Mouse (Mus musculus): ENCODE results near the gene Hist1h4j. TPM values are rescaled to one million over a fixed set of nuclear protein-coding genes. Genes with fewer than 3 reads are reported as not detected.

Hist1h4j gene
- total RNA-seq, 4 experiments from 2014 or later: 18.4 to 23.9 (median 19.2) TPM

DNA sequence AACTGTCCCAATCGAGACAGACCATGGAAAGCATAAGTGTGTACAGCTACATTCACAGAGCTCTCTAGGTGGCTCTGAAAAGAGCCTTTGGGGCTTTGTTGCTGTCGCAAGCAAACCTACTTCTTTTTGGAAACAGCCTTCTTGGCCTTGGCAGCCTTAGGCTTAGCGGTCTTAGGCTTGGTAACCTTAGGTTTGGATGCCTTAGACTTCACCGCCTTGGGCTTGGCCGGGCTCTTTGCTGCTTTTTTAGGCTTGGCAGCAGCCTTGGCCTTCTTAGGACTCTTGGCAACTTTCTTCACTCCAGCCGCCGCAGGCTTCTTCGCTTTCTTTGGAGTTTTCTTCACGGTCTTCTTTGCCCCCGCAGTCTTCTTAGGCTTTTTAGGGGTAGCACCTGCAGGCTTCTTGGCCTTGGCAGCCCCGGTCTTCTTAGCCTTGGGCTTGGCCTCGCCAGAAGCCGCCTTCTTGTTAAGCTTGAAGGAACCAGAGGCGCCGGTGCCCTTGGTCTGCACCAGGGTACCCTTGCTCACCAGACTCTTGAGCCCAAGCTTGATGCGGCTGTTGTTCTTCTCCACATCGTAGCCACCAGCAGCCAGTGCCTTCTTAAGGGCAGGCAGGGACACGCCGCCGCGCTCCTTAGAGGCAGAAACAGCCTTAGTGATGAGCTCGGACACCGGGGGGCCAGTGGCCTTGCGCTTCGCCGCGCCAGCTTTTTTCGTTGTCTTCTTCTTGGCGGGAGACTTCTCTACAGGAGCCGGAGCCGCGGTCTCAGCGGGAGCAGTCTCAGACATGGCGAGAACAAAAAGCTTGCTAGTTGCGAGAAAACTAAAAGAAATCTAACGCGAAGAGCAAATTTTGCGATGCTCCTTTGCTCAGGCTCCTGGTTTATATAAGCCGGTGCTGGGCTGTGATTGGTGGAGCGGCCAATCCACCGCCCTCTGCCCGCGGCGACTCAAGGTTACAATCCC, 45.2 kb downstream of the Hist1h4j start, which contains the start of gene Hist1h1b:
TSS of gene Hist1h1b (minus strand) at position 859 of the 965 bp plus-strand sequence.
- peak; percentile 30 to 32 for DNase-seq (ENCODE audit: low spot score in 2 of 2)

DNA sequence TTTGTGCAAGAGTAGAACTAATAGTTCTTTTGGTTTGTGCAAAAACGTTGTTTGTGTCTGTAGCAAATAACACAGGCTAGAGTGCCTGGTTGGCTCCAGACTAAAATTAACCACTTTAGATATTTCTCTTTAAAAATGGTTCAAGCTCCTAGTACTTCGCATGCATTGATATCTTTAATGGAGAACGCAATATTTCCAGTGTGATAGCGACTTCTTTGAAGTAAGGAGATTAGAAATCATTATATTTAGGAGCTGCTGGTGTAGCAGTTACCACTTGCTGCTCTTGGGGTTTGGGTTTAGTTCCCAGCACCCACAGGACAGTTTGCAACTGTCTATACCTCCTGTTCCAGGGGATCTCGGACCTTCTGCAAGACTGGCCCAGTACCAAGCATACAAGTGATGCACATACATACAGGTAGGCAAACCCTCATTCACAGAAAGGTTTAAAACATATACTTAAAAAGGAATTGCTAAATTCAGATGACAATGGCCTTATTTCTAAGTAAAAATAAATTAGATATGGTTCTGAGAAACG, 46.2 kb downstream of the Hist1h4j start:
- no peak for DNase-seq (ENCODE audit: low spot score in 2 of 2)

DNA sequence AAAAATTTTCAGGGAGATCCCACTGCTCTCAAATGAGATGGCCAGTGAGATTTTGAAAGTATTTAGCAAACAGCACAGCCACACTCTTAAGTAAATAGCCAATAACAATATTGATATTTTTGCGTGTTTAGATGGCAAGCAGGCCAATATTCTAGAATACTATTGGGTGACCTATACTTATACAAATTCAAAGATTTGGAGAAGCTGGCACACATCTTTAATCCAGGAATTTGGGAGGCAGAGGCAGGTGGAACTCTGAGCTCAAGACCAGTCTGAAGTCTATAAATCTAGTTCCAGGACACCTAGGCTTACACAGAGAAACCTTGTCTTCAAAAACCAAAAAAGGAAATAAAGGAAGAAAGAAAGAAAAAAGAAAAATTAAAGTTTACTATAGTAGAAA, 46.8 kb downstream of the Hist1h4j start:
- no peak for DNase-seq (ENCODE audit: low spot score in 2 of 2)

DNA sequence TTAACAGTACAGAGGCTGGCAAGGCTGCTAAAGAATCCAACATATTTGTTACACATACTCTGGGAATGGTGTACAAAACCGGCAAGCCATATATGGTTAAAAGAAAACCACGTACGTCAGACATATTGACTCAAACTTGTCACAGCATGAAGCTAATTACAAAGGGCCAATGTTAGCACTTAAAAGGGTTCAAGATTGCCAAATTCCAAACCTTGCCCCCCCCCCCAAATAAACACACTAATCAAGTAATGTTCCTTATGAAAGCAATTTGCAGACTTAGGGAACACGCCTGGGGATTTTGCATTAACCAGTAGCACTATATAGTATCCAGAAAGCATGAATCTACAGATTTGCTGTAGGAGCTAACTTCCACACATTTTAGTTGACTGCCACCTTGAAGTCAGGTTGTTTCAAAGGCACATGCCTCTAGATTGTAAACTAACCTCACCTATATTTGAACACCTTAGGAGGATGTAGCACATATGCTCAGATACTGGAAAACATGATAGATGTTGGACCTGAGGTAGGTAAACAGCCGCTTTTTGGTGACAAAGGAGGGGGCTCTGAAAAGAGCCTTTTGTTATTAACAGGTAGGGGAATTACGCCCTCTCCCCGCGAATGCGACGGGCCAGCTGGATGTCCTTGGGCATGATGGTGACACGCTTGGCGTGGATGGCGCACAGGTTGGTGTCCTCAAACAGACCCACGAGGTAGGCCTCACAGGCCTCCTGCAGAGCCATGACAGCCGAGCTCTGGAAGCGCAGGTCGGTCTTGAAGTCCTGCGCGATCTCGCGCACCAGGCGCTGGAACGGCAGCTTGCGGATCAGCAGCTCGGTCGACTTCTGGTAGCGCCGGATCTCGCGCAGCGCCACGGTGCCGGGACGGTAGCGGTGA, 47.7 kb downstream of the Hist1h4j start:
- peak in 1 of 2 experiments; percentile 27 for DNase-seq (ENCODE audit: low spot score in 2 of 2)

DNA sequence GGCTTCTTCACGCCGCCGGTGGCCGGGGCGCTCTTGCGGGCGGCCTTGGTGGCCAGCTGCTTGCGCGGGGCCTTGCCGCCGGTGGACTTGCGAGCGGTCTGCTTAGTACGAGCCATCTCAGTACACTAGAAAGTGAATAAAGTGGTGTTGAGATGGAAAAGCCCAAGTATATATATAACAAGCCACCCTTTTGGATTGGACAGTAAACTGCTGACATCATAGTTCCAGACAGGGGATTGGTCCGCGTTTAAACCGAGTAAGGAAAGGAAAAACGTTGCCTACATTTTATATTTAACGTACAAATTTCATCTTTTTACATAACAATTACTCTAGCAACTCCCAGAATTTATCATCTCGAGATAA, 48.4 kb downstream of the Hist1h4j start, which contains the start of gene Hist1h3i:
TSS of gene Hist1h3i (minus strand) at position 116 of the 363 bp plus-strand sequence.
- DNase-seq (ENCODE audit: low spot score in 2 of 2): peak; percentile 19 to 52

DNA sequence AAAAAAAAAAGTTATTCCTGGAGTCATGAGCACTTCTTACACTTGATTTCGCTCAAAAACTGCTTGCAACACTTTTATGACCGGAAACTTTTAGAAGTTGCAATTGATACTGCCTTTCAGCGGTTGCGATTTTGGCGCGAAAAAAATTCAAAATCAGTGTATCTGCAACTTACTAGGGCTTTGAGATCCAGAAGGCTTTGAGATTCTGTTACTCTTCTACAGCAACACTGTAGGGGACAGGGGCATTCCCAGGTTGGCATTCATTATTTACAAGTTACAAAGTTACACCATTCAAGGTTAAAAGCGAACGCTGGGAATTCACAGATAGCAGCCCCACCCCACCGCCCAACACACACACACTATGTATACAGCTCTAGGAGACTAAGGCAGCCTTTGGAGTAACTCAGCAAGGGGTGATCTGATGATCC, 48.9 kb downstream of the Hist1h4j start:
- DNase-seq (ENCODE audit: low spot score in 2 of 2): no peak

DNA sequence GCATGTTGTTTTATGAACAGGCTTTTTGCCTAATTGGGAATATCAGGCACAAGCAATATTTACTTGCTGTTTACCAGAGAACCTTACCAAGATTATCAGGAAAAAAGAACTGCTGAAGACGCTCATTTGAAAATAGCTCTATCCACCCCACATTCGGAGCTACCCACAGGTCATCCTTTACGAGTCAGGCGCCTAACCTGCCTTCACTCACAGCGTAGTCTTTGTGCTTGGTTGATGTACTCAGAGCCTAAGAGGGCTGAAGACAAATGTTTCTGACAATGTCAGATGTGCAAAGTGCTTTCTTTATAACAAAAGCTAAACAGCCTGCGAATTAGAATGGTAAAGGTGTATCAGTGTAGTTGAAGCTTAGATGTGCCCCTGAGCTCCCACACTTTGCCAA, 49.4 kb downstream of the Hist1h4j start:
- DNase-seq (ENCODE audit: low spot score in 2 of 2): no peak

Small RNA genes lying within 50 kb of the gene (microRNA-seq; reads per million reads assigned to microRNA genes)
- gene Gm44357 (0 reads per million in 2 experiments), gene Gm44367 (0 reads per million in 2 experiments), gene Gm44454 (0 reads per million in 2 experiments)

Other genes starting within 250 kb of the Hist1h4j start
- 10 to 100 TPM; 15.4 to 22.7 (median 19.3) TPM for gene AK157302, start 239.8 kb upstream of the Hist1h4j start, total RNA-seq (2022)
- 10 to 100 TPM; 39.0 to 60.7 (median 52.2) TPM for gene Gm11273, start 233.6 kb upstream of the Hist1h4j start, total RNA-seq (2022)
- 10 to 100 TPM; 16.2 to 16.5 (median 16.3) TPM for gene Zkscan8, start 203.9 kb upstream of the Hist1h4j start, total RNA-seq (2022)
- not detected for gene Olfr1366, start 192.3 kb upstream of the Hist1h4j start, total RNA-seq (2022)
- not detected for gene Olfr1535, start 175.2 kb upstream of the Hist1h4j start, total RNA-seq (2022)
- gene Olfr1364, start 153.3 kb upstream of the Hist1h4j start, total RNA-seq (2022): not detected
- not detected for gene Olfr1362, start 121.0 kb upstream of the Hist1h4j start, total RNA-seq (2022)
- not detected for gene Olfr11, start 92.5 kb upstream of the Hist1h4j start, total RNA-seq (2022)
- gene Olfr1361, start 71.7 kb upstream of the Hist1h4j start, total RNA-seq (2022): not detected
- not detected for gene Olfr1360, start 57.7 kb upstream of the Hist1h4j start, total RNA-seq (2022)
- gene Olfr1359, start 37.0 kb upstream of the Hist1h4j start, total RNA-seq (2022): not detected
- gene Hist1h2bl, start 18.9 kb upstream of the Hist1h4j start, total RNA-seq (2022): 10 to 100 TPM; 16.0 to 30.4 (median 22.3) TPM
- gene Hist1h2ai, start 18.6 kb upstream of the Hist1h4j start, total RNA-seq (2022): 10 to 100 TPM in 3 of 4 experiments, not detected in 1; 16.4 to 24.8 (median 22.3) TPM
- gene Hist1h3h, start 17.4 kb upstream of the Hist1h4j start, total RNA-seq (2022): 10 to 100 TPM; 40.8 to 60.6 (median 44.2) TPM
- 1 to 10 TPM; 2.5 to 5.9 (median 4.5) TPM for gene Hist1h2bm, start 13.0 kb upstream of the Hist1h4j start, total RNA-seq (2022)
- 100 to 1,000 TPM; 294 to 349 (median 343) TPM for gene Hist1h4k, start 15.4 kb downstream of the Hist1h4j start, total RNA-seq (2022)
- gene Hist1h2ak, start 18.8 kb downstream of the Hist1h4j start, total RNA-seq (2022): 10 to 100 TPM in 3 of 4 experiments, 1 to 10 TPM in 1; 9.6 to 16.7 (median 11.1) TPM
- 10 to 100 TPM in 3 of 4 experiments, 1 to 10 TPM in 1; 1.6 to 11.3 (median 10.8) TPM for gene Hist1h2bn, start 19.1 kb downstream of the Hist1h4j start, total RNA-seq (2022)
- gene Hist1h1b, start 45.6 kb downstream of the Hist1h4j start, total RNA-seq (2022): 10 to 100 TPM in 2 of 4 experiments, 1 to 10 TPM in 2; 7.2 to 11.0 (median 10.2) TPM
- gene Hist1h3i, start 48.3 kb downstream of the Hist1h4j start, total RNA-seq (2022): 10 to 100 TPM; 44.4 to 70.8 (median 54.9) TPM
- gene Hist1h2an, start 52.2 kb downstream of the Hist1h4j start, total RNA-seq (2022): 1 to 10 TPM in 2 of 4 experiments, not detected in 2; 2.9 to 4.0 TPM
- gene Hist1h2bp, start 52.4 kb downstream of the Hist1h4j start, total RNA-seq (2022): 10 to 100 TPM in 1 of 4 experiments, 1 to 10 TPM in 3; 6.0 to 11.4 (median 8.5) TPM
- 10 to 100 TPM; 26.3 to 44.6 (median 31.8) TPM for gene Hist1h2bq, start 75.1 kb downstream of the Hist1h4j start, total RNA-seq (2022)
- gene Hist1h2ao, start 75.4 kb downstream of the Hist1h4j start, total RNA-seq (2022): 10 to 100 TPM in 3 of 4 experiments, not detected in 1; 14.7 to 30.0 (median 20.1) TPM
- gene Hist1h4m, start 76.7 kb downstream of the Hist1h4j start, total RNA-seq (2022): 100 to 1,000 TPM; 177 to 265 (median 220) TPM
- 10 to 100 TPM; 31.1 to 87.2 (median 44.3) TPM for gene Hist1h4n, start 97.1 kb downstream of the Hist1h4j start, total RNA-seq (2022)
- gene Hist1h2ap, start 98.4 kb downstream of the Hist1h4j start, total RNA-seq (2022): 10 to 100 TPM in 2 of 4 experiments, 1 to 10 TPM in 1, not detected in 1; 7.5 to 39.9 (median 17.1) TPM
- 10 to 100 TPM; 26.6 to 43.8 (median 31.6) TPM for gene Hist1h2br, start 98.7 kb downstream of the Hist1h4j start, total RNA-seq (2022)
- gene Zfp184, start 210.0 kb downstream of the Hist1h4j start, total RNA-seq (2022): 1 to 10 TPM; 2.4 to 4.1 (median 3.3) TPM
- not detected for gene Pom121l2, start 246.1 kb downstream of the Hist1h4j start, total RNA-seq (2022)